Mouse (Mus musculus) lung, postnatal 14 days (tissue): ENCODE measurements around the gene Thap2.

ENCODE experiments used
- DNase-seq: peaks from one replicate; pipeline ENCODE4 v3.0.0; 2021

The Thap2 gene

GRCm38 (mm10) chr10:115354553-115354952 is 29.7 kb downstream of the Thap2 start:
- DNase-seq, result no peak

DNA sequence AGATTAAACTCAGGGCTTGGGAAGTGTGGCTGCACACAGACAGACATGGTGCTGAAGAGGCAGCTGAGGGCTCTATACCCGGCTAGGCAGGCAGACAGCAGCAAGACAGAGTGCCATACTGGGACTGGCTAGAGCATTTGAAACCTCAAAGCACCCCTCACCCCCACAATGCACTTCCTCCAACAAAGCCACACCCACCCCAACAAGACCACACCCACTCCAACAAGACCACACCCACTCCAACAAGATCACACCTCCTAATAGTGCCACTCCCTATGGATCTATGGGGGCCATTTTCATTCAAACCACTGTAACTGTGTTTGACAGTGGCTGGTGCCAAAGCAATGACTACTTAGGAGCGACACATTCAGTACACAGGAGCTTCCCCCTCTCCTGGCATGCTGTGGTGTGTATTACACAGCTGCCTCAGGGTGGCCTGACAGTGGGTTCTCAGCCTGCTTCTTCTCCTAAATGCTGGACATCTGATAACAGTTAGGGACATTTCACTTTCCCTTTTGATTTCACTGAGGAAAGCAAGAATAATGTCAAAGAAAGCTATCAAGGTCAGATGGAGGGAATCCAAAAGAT is 33.3 kb downstream of the Thap2 start:
- DNase-seq, result no peak

GRCm38 (mm10) chr10:115349509-115349908 is 34.7 kb downstream of the Thap2 start:
- DNase-seq, result no peak

DNA sequence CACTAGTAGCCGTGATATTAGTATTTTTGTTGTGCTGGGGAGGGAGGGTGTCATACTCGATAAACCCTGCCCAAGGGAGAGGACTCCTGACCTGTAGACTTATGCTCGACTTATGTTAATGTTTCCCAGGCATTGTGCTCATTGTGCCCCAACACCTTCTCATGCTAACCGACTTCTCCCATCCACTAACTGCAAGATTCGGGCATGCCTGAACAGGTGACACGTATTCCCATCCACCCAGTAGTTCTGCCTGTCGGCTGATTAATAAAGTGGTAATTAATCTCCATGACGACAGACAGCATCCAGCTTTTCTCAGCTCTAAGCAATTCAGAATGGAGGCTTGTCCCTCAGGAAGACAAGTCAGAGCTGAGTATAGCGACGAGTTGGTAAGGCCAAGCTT is 35.2 kb downstream of the Thap2 start:
- DNase-seq, result no peak

DNA sequence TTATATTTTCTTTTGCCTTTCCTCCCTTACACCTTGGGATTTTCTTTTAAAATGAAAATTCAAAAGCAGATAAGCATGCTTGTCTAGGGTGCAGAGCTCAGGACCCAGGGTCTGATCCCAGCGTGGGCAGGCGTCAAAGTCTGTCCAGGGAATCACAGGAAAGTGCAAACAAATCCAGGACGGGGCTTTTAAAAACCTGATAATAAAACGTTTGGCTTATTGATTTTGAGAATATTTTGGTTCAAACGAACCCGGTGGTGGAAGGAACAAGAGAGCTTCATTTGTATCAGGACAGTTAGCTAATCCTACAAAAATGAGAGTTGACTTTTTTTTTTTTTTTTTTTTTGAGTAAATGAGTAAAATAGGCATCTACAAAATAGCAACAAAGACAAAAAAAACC is 36.1 kb downstream of the Thap2 start:
- no peak for DNase-seq

- DNase-seq, result no peak
These were observed 37.8 kb downstream of the Thap2 start for GRCm38 (mm10) chr10:115346444-115346843.

GRCm38 (mm10) chr10:115342771-115343425 is 41.3 kb downstream of the Thap2 start:
- no peak for DNase-seq

- no peak for DNase-seq
These were observed 44.4 kb downstream of the Thap2 start for GRCm38 (mm10) chr10:115339820-115340328.

GRCm38 (mm10) chr10:115336901-115337300 is 47.3 kb downstream of the Thap2 start:
- DNase-seq, result no peak

DNA sequence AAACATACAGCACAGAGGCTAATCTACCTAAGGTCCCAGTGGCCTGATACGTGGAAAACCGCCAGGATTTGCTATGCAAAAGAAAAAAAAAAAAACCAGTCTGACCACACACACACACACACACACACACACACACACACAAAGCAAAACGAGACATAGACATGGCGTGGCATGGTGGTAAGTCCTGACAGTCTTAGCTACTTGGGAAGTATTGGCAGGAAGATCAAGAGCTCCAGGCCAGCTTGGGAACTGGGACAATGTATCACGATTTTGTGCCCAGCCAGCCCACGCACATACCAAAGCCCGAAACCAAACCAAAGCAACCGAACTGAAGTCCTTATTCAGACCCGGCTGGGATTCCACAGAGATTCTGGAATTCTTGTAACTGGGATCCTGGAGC is 50.7 kb downstream of the Thap2 start:
- no peak for DNase-seq

DNA sequence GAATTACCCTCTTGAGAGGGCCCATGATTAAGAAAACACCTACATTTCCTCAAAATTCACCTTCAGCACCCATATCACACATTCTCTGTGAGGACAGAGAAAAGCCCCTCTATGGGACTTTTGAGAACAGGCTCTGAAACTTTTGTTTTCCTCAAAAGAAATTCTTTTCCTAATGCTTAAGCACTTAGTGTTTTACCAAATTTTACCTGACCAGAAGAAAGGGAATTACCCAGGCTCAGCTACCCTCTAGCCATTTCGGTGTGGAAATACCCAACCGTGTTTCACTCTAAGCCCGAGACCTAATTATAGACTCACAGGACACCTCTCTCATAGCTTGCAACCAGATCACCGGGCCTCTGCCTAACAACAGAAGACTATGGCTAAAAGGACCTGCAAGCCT is 51.2 kb downstream of the Thap2 start:
- no peak for DNase-seq

GRCm38 (mm10) chr10:115332420-115332952 is 51.8 kb downstream of the Thap2 start:
- DNase-seq, result no peak

- no peak for DNase-seq
These were observed 55.2 kb downstream of the Thap2 start for GRCm38 (mm10) chr10:115329010-115329530.

- DNase-seq, result peak; percentile 53
These were observed 55.7 kb downstream of the Thap2 start for GRCm38 (mm10) chr10:115328514-115328913.

GRCm38 (mm10) chr10:115323295-115323694 is 60.9 kb downstream of the Thap2 start:
- peak; percentile 80 for DNase-seq

DNA sequence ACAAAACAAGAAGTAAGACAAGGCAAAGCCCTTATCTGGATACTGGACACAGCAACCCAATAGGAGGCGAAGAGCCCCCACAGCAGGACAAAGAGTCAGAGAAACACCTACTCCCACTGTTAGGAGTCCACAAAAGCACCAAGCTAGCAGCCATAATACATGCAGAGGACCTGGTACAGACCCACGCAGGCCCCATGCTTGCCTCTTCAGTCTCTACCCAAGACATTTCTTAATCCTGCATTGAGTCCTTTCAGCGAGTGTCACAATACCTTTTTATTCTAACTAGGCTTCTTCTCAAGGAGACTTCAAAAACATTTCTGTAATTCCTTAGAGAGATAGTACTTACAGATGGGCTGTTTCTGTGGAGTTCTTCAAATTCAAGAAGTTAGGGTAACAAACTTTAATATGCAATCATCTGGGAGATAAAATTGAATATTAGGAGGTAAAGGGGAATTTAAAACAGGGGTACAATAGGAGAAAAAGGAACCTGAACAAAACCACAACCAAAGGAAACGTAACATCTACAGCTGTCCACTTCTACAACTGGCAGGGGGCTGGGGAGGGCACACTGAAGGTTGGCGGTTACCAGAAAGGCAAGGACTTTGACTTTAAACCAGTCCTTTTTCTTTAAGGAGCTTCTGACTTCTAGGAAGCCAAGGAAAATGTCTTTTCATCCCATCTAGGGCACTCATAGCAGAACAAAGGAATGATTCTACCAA is 62.8 kb downstream of the Thap2 start:
- DNase-seq, result no peak
